Mouse (Mus musculus) lung, postnatal 0 days (tissue): ENCODE data around the gene Nfkb2. TPM values are rescaled to one million over a fixed set of nuclear protein-coding genes. Genes with fewer than 3 reads are reported as not detected.

Experiments
- ATAC-seq: fragments of 200-750 bp; cut with Nextera tagmentation; 2 replicates; pipeline ENCODE4 v1.8.0; 2017; ENCODE audit warnings: moderate library complexity
- DNase-seq: peaks from one replicate; pipeline ENCODE4 v3.0.0-alpha.2; 2016; ENCODE audit warnings: low spot score
- H3K27ac ChIP-seq: fragments of 300-500 bp; sonication (generic); 2 replicates; pipeline ENCODE4 v1.5.1; 2014; ENCODE audit warnings: antibody characterized with exemption, mild to moderate bottlenecking, low read length, mixed read lengths
- H3K27me3 ChIP-seq: fragments of 300-500 bp; sonication (generic); replicated peaks from 2 replicates; pipeline ENCODE4 v1.6.1; 2014; ENCODE audit warnings: low read length, mixed read lengths; ENCODE audit not compliant: insufficient read depth
- H3K36me3 ChIP-seq: fragments of 300-500 bp; sonication (generic); 2 replicates; pipeline ENCODE4 v1.6.1; 2014; ENCODE audit warnings: low read length, mixed read lengths; ENCODE audit not compliant: insufficient read depth
- H3K4me1 ChIP-seq: fragments of 300-500 bp; sonication (generic); 2 replicates; pipeline ENCODE4 v1.6.1; 2014; ENCODE audit warnings: antibody characterized with exemption, low read depth, low read length, mixed read lengths; ENCODE audit not compliant: insufficient read depth
- H3K4me2 ChIP-seq: fragments of 300-500 bp; sonication (generic); replicated peaks from 2 replicates; pipeline ENCODE4 v1.6.1; 2014; ENCODE audit warnings: low read depth, mild to moderate bottlenecking, low read length, moderate library complexity, mixed read lengths
- H3K4me3 ChIP-seq: fragments of 300-500 bp; sonication (generic); 2 replicates; pipeline ENCODE4 v1.5.1; 2014; ENCODE audit warnings: low read depth, low read length
- H3K9ac ChIP-seq: fragments of 300-500 bp; sonication (generic); replicated peaks from 2 replicates; pipeline ENCODE4 v1.6.1; 2014; ENCODE audit warnings: low read depth, mild to moderate bottlenecking
- H3K9me3 ChIP-seq: fragments of 300-500 bp; sonication (generic); 2 replicates; pipeline ENCODE4 v1.6.1; 2016; ENCODE audit warnings: low read length, mixed read lengths
- CTCF ChIP-seq: IDR thresholded peaks from 2 replicates; pipeline ENCODE4 v1.5.1; 2016; ENCODE audit warnings: antibody characterized with exemption, mild to moderate bottlenecking
- EP300 ChIP-seq: IDR thresholded peaks from 2 replicates; pipeline ENCODE4 v1.6.1; 2016; ENCODE audit warnings: antibody characterized with exemption, mild to moderate bottlenecking, control low read depth
- WGBS: fragments of 180-500 bp; shearing (Covaris S2); extraction: QIAGEN DNeasy Blood & Tissue Kit; methylation state at CpG from one replicate; pipeline ENCODE4 v1.1.7; 2014; 5-methylcytosine and 5-hydroxymethylcytosine counted together
- polyA plus RNA-seq: library from polyadenylated mRNA; unstranded; fragments of >200 nt; fragmentation: Nextera tagmentation; extraction: Ambion mirVana; gene quantifications from 2 replicates; pipeline ENCODE4 v1.2.1, GENCODE M21; 2015

The Nfkb2 gene
- polyA plus RNA-seq, 1 experiment from 2014 or later: 12.5 TPM

DNA sequence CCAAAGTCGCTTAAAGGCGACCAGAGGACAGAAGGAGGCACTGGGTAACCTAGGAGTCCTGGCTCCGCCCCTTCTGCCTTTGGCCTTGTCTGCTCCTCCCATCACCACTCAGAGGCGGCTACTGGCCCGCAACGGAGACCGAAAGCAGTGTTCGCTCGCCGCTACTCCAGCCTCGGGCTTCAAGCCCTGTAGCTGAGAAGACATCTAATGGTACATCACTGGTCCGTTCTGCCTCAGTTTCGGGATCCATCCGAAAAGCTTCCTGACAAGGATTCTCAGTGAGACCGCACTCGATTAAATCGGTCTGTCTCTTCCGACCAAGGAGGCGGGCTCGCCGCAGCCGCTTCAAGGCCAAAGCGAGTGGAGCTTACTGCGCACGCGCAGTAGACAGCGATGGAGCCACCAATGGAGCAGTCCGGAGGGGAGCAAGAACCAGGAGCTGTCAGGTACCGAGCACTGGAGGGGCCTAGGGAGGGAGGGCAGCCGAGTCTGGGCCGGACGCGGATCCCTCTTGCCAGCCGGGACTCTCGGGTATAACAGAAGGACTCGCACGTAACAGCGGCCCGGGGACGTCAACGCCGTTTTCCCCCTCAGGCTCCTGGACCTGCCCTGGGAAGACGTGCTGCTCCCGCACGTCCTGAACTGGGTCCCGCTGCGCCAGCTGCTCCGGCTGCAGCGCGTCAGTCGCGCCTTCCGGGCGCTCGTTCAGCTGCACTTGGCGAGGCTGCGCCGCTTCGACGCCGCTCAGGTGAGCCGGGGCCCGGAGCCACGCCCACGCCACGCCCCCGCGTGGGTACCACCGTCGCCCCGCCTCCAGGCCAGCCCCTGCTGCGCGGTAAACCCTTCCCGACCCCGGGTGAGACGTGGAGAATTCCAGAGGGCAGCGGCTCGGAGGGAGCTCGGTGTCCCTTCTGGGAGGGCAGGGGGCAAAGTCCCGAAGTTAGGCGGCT lies 24.2 kb downstream of the Nfkb2 start, which contains the start of gene Fbxl15:
Fbxl15 (plus strand) TSS at position 104 of the 950 bp plus-strand sequence.
- ATAC-seq (peak; percentile 91), DNase-seq (peak; percentile 97)
- WGBS: under 1% methylated on average over 75 of the region's 81 CpGs
- peak within 1 kb of the TSS; percentile 30; the same call in 1 of the 2 replicates for H3K9ac ChIP-seq
- 0 out of 2 replicates have a peak, but pooled peaks cover 3% of the 10 kb centered on the region for H3K36me3 ChIP-seq
- no peaks in the 10 kb centered on the region for H3K9me3 ChIP-seq
- H3K27me3 ChIP-seq: peaks cover 25% of the 10 kb centered on the region
- peak within 1 kb of the TSS; percentile 61 for H3K4me3 ChIP-seq
- H3K4me1 ChIP-seq: peaks cover 20% of the 10 kb centered on the region
- H3K4me2 ChIP-seq: peak within 1 kb of the TSS; percentile 99
- H3K27ac ChIP-seq: peak within 1 kb of the TSS; percentile 86
- TF ChIP-seq CTCF: no peak
- no peak for TF ChIP-seq EP300

GRCm38 (mm10) chr19:46329031-46329641 lies 25.0 kb downstream of the Nfkb2 start:
- Histone ChIP-seq H3K27ac (0 out of 2 replicates have a peak overlapping the region, but pooled peaks have one; percentile 86), H3K27me3 (peaks cover 23% of the 10 kb centered on the region), H3K4me2 (peak overlapping the region; percentile 99), H3K4me3 (peak overlapping the region; percentile 61), H3K36me3 (0 out of 2 replicates have a peak, but pooled peaks cover 3% of the 10 kb centered on the region), H3K9me3 (no peaks in the 10 kb centered on the region), H3K4me1 (peaks cover 20% of the 10 kb centered on the region), H3K9ac (peak overlapping the region; percentile 30; the same call in 1 of the 2 replicates)
- 2% methylated on average over 53 of the region's 54 CpGs for WGBS
- DNase-seq (no peak), ATAC-seq (peak; percentile 2; the same call in 1 of the 2 replicates)
- TF ChIP-seq CTCF (no peak), EP300 (no peak)

GRCm38 (mm10) chr19:46329951-46330350 lies 25.8 kb downstream of the Nfkb2 start:
- peak; percentile 92 for DNase-seq
- WGBS: 5% methylated on average over 16 of the region's 16 CpGs

DNA sequence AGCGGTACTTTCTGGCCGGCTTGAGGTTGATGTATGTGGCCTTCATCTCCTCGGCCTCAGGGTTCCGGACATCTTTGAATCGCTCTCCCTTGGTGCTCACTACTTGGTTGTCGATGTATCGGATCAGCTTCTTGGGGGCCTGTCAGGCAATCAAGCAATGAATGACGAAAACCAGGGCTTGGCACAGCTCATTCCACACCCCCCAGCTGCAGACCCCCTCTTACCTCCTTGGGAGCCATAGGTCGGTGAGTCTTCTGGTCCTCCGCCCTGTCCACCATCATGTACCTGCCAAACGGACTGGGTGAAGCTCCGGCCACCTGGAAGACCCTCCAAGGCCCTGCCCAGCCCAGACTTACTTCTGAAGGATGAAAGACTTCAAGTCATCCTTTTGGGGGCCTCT lies 26.6 kb downstream of the Nfkb2 start:
- Histone ChIP-seq H3K27ac (no peak overlapping the region), H3K4me1 (peaks cover 20% of the 10 kb centered on the region), H3K4me2 (no peak overlapping the region), H3K36me3 (0 out of 2 replicates have a peak, but pooled peaks cover 3% of the 10 kb centered on the region), H3K9ac (no peak overlapping the region), H3K4me3 (no peak overlapping the region), H3K27me3 (0 out of 2 replicates have a peak, but pooled peaks cover 10% of the 10 kb centered on the region), H3K9me3 (no peaks in the 10 kb centered on the region)
- DNase-seq (no peak), ATAC-seq (no peak)
- 91% methylated on average over 12 of the region's 12 CpGs for WGBS
- TF ChIP-seq CTCF: no peak
- TF ChIP-seq EP300: no peak

More at GRCm38 (mm10) chr19:46329951-46330350, 25.8 kb downstream of the Nfkb2 start:
- TF ChIP-seq CTCF: peak; percentile 97
- TF ChIP-seq EP300: no peak
- H3K9me3 ChIP-seq: no peaks in the 10 kb centered on the region
- peaks cover 15% of the 10 kb centered on the region for H3K27me3 ChIP-seq
- H3K4me1 ChIP-seq: peaks cover 20% of the 10 kb centered on the region
- no peak overlapping the region; the same call in 1 of the 2 replicates for H3K4me2 ChIP-seq
- H3K9ac ChIP-seq: no peak overlapping the region
- ATAC-seq: peak; percentile 58
- H3K27ac ChIP-seq: no peak overlapping the region
- no peak overlapping the region for H3K4me3 ChIP-seq
- H3K36me3 ChIP-seq: 0 out of 2 replicates have a peak, but pooled peaks cover 3% of the 10 kb centered on the region

DNA sequence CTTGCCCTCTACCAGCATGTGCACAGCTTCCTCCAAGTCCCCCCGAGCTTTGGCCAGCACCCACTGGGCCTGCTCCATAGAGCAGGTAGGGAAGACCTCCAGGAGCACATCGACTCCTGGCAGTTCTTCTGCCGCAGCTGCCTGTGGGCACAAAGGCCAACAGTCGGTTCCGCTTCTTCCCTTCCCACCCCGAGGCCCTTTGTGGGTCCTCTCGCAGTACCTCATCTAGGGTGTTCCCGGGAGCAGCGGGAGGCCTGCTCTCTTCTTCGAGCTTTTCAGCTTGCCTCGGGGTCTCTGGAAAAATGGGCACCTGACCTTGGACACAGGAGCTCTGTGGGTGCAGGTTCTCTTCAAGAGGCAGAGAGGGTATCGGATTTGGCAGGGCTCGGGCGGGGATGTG lies 27.2 kb downstream of the Nfkb2 start:
- H3K36me3 ChIP-seq: 0 out of 2 replicates have a peak, but pooled peaks cover 3% of the 10 kb centered on the region
- no peak for TF ChIP-seq CTCF
- TF ChIP-seq EP300: no peak
- H3K4me2 ChIP-seq: no peak overlapping the region
- H3K9ac ChIP-seq: no peak overlapping the region
- WGBS: 96% methylated on average over 14 of the region's 14 CpGs
- DNase-seq (no peak), ATAC-seq (no peak)
- H3K27ac ChIP-seq: no peak overlapping the region
- no peaks in the 10 kb centered on the region for H3K9me3 ChIP-seq
- peaks cover 20% of the 10 kb centered on the region for H3K4me1 ChIP-seq
- 0 out of 2 replicates have a peak, but pooled peaks cover 8% of the 10 kb centered on the region for H3K27me3 ChIP-seq
- H3K4me3 ChIP-seq: no peak overlapping the region

DNA sequence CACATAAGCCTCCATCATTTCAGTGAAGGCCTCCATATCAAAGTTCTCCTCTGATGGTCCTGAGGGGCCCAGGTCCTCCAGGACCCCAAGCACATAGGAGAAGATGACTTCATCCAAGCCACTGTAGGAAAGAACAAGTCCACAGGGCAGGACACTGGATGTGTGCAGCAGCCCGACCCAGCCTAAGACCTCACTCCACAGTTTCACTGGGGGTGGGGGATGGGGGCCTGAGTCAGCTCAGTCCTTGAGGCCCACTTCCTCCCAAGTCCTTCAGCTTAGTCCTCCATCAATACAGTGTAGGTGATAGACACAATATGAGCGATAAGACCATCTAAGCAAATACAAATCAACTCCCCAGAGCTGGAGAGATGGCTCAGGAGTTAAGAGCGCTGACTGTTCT lies 27.8 kb downstream of the Nfkb2 start:
- peaks cover 16% of the 10 kb centered on the region for H3K4me1 ChIP-seq
- no peak overlapping the region for H3K9ac ChIP-seq
- no peak for TF ChIP-seq EP300
- no peak for TF ChIP-seq CTCF
- no peaks in the 10 kb centered on the region for H3K9me3 ChIP-seq
- H3K4me3 ChIP-seq: no peak overlapping the region
- no peak overlapping the region for H3K4me2 ChIP-seq
- no peak for ATAC-seq
- H3K36me3 ChIP-seq: 0 out of 2 replicates have a peak, but pooled peaks cover 3% of the 10 kb centered on the region
- WGBS: 76% methylated on average over 3 of the region's 3 CpGs
- H3K27me3 ChIP-seq: 0 out of 2 replicates have a peak, but pooled peaks cover 1% of the 10 kb centered on the region
- no peak for DNase-seq
- no peak overlapping the region for H3K27ac ChIP-seq
